Mouse (Mus musculus) MEL (cell line): ENCODE data around the gene Hoxa1.

Experiments used
- CTCF ChIP-seq, 3 experiments: IDR thresholded peaks in 2 of 3; conservative IDR thresholded peaks in 1 of 3; 2 replicates each; pipeline ENCODE4 v1.5.1; 2011 to 2012; ENCODE audit warnings: low read length in 3 of 3, low read depth in 2 of 3, mild to moderate bottlenecking in 2 of 3, improper control_type of control experiment in 1 of 3, inconsistent platforms in 1 of 3, mixed read lengths in 1 of 3, moderate library complexity in 1 of 3; ENCODE audit not compliant: control insufficient read depth in 1 of 3, insufficient read depth in 1 of 3, poor library complexity in 1 of 3, severe bottlenecking in 1 of 3
- EP300 ChIP-seq, 2 experiments: IDR thresholded peaks; 2 replicates each; pipeline ENCODE4 v1.6.1; 2011; ENCODE audit warnings: improper control_type of control experiment in 2 of 2, low read length in 2 of 2, low read depth in 1 of 2, mild to moderate bottlenecking in 1 of 2
- GABPA ChIP-seq: IDR thresholded peaks from 2 replicates; pipeline ENCODE4 v1.6.1; 2012; ENCODE audit warnings: low read depth, mild to moderate bottlenecking, inconsistent platforms, low read length, improper control_type of control experiment, moderate library complexity
- KAT2A ChIP-seq: conservative IDR thresholded peaks from 2 replicates; pipeline ENCODE4 v1.6.1; 2012; ENCODE audit warnings: low read depth, low read length, improper control_type of control experiment, inconsistent platforms
- MYB ChIP-seq: IDR thresholded peaks from 2 replicates; pipeline ENCODE4 v1.6.1; 2011; ENCODE audit warnings: mild to moderate bottlenecking, low read depth, low read length, improper control_type of control experiment
- NELFE ChIP-seq: IDR thresholded peaks from 2 replicates; pipeline ENCODE4 v1.6.1; 2011; ENCODE audit warnings: low read depth, low read length, improper control_type of control experiment
- POLR2A ChIP-seq, 2 experiments: IDR thresholded peaks; 2 replicates each; pipeline ENCODE4 v1.6.1; 2011 to 2012; ENCODE audit warnings: low read length in 2 of 2, mild to moderate bottlenecking in 2 of 2, control low read depth in 1 of 2, improper control_type of control experiment in 1 of 2, low read depth in 1 of 2, moderate library complexity in 1 of 2; ENCODE audit not compliant: control insufficient read depth in 1 of 2, insufficient read depth in 1 of 2, poor library complexity in 1 of 2
- RCOR1 ChIP-seq: IDR thresholded peaks from 2 replicates; pipeline ENCODE4 v1.6.1; 2012; ENCODE audit warnings: low read depth, mild to moderate bottlenecking, inconsistent platforms, low read length, improper control_type of control experiment
- SMC3 ChIP-seq: IDR thresholded peaks from 2 replicates; pipeline ENCODE4 v1.6.1; 2011; ENCODE audit warnings: low read depth, low read length, improper control_type of control experiment
- TAL1 ChIP-seq: IDR thresholded peaks from 2 replicates; pipeline ENCODE4 v1.6.1; 2012; ENCODE audit warnings: mild to moderate bottlenecking, inconsistent platforms, low read length, moderate library complexity, mixed read lengths
- TCF12 ChIP-seq: IDR thresholded peaks from 2 replicates; pipeline ENCODE4 v1.6.1; 2014; ENCODE audit warnings: low read depth, mild to moderate bottlenecking, inconsistent platforms, low read length, improper control_type of control experiment, moderate library complexity
- USF1 ChIP-seq: IDR thresholded peaks from 2 replicates; pipeline ENCODE4 v1.6.1; 2014; ENCODE audit warnings: low read depth, mild to moderate bottlenecking, inconsistent platforms, low read length, improper control_type of control experiment, moderate library complexity
- ZKSCAN1 ChIP-seq: IDR thresholded peaks from 2 replicates; pipeline ENCODE4 v1.6.1; 2012; ENCODE audit warnings: low read depth, mild to moderate bottlenecking, inconsistent platforms, low read length, improper control_type of control experiment, moderate library complexity
- ZNF384 ChIP-seq: IDR thresholded peaks from 2 replicates; pipeline ENCODE4 v1.6.1; 2012; ENCODE audit warnings: low read depth, mild to moderate bottlenecking, inconsistent platforms, low read length, improper control_type of control experiment

GRCm38 (mm10) chr6:52106178-52106577, 51.9 kb downstream of the Hoxa1 start:
- TF ChIP-seq CTCF (IDR thresholded peaks at IDR 0.05 in 2 of 3, conservative IDR thresholded peaks at IDR 0.05 in 1 of 3; ENCODE audit: control insufficient read depth in 1 of 3, insufficient read depth in 1 of 3, low read depth in 2 of 3, low read length in 3 of 3, poor library complexity in 1 of 3, severe bottlenecking in 1 of 3) (no peak), MYB (no peak), POLR2A (IDR thresholded peaks at IDR 0.05; ENCODE audit: control insufficient read depth in 1 of 2, insufficient read depth in 1 of 2, low read depth in 1 of 2, low read length in 2 of 2, poor library complexity in 1 of 2) (no peak), TCF12 (no peak), ZKSCAN1 (no peak), KAT2A (no peak), NELFE (no peak), USF1 (no peak), RCOR1 (no peak), TAL1 (no peak), EP300 (IDR thresholded peaks at IDR 0.05; ENCODE audit: low read depth in 1 of 2, low read length in 2 of 2) (no peak), GABPA (no peak), SMC3 (no peak), ZNF384 (no peak)
